Mouse (Mus musculus): ENCODE measurements around the gene Endov.

DNA sequence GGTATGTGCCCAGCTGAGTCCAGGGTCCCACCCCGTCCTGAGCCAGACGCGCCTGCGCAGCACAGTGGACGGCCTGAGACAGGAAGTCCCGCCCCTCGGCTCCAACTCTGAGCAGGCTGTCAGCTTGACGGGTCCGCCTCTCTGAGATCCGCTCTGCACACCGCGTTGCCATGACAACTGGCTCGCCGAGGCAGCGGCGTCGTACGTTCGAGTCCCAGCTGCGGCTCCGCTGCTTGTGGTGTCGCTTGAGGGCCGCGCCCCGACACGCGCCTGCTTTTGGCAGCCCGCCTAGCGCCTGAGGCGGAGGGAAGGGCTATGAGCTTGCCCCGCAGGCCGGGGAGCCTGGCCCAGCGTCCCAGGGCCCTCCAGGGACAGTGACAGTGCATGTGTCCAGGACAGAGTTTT, 33.4 kb downstream of the Endov start:
- TF ChIP-seq MYC (IDR thresholded peaks at IDR 0.05; ENCODE audit: low read depth, low read length) (no peak), CTCF (conservative IDR thresholded peaks at IDR 0.05 in 1 of 2, IDR thresholded peaks at IDR 0.05 in 1 of 2; ENCODE audit: low read depth in 2 of 2, low read length in 2 of 2) (no peak), GABPA (IDR thresholded peaks at IDR 0.05; ENCODE audit: insufficient replicate concordance, low read depth, low read length) (no peak), POLR2A (IDR thresholded peaks at IDR 0.05; ENCODE audit: low read depth, low read length) (no peak), POLR2AphosphoS2 (IDR thresholded peaks at IDR 0.05; ENCODE audit: low read depth, low read length) (no peak), SIN3A (IDR thresholded peaks at IDR 0.05; ENCODE audit: low read length) (no peak), PAX5 (IDR thresholded peaks at IDR 0.05; ENCODE audit: low read length) (no peak), USF2 (conservative IDR thresholded peaks at IDR 0.05; ENCODE audit: low read depth, low read length) (no peak)
